Mouse (Mus musculus) brain, embryonic 14.5 days (tissue): ENCODE measurements at regions not wholly inside any gene's neighbourhood (a gene's known extent, or its start where the extent isn't known, plus 50 kb on each side); places are given as distances from the start of the nearest gene placed in this dataset.

ENCODE experiments used
- CTCF ChIP-seq: fragments of 200-500 bp; IDR thresholded peaks from 2 replicates; pipeline ENCODE4 v1.5.1; 2012; ENCODE audit warnings: inconsistent platforms, mild to moderate bottlenecking, moderate library complexity, borderline replicate concordance; ENCODE audit not compliant: insufficient read depth, insufficient read length; ENCODE audit errors: extremely low read depth
- POLR2A ChIP-seq: fragments of 200-500 bp; IDR thresholded peaks from 2 replicates; pipeline ENCODE4 v1.6.1; 2012; ENCODE audit warnings: mild to moderate bottlenecking, inconsistent platforms, borderline replicate concordance; ENCODE audit not compliant: poor library complexity, insufficient read depth, insufficient read length, severe bottlenecking; ENCODE audit errors: extremely low read depth

- TF ChIP-seq CTCF (no peak), POLR2A (no peak)
These were observed 266.2 kb downstream of the Pik3r1 start for GRCm38 (mm10) chr13:101501845-101502284.
